Mouse (Mus musculus): Measurements from ENCODE around the gene Wdr1.

DNA sequence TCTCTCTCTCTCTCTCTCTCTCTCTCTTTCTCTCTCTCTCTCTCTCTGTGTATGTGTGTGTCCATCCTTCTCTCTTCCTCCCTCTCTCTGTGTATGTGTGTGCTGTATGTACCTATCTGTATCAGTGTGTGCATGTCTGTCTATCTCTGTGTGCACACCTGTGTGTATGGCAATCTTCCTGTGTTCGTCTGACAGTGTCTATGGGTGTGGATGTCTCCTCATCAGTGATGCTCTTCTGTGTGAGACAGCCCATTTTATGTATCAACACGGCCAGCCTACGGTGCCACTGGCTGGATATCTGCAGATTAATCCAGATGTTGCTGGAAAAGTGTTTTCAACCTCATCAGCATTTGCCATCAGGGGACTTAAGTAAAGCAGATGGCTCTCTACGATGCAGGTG, 75.8 kb downstream of the Wdr1 start:
- TF ChIP-seq CTCF (IDR thresholded peaks at IDR 0.05; ENCODE audit: extremely low read depth, insufficient read depth, low read length) (no peak), POLR2A (IDR thresholded peaks at IDR 0.05; ENCODE audit: extremely low read depth, insufficient read depth, low read length) (no peak)

Measured in cortical plate, adult 2 months (tissue).